Mouse (Mus musculus) ovary, adult 18-20 months (tissue): ENCODE results near the gene R3hcc1l.

Experiments used
- DNase-seq: peaks from one replicate; pipeline ENCODE4 v3.0.0; 2022; ENCODE audit warnings: low spot score, mixed read lengths

Gene R3hcc1l

GRCm38 (mm10) chr19:42558701-42559100 is 40.1 kb downstream of the R3hcc1l start:
- DNase-seq = no peak

- DNase-seq = no peak
Measured at GRCm38 (mm10) chr19:42561991-42562390, 43.4 kb downstream of the R3hcc1l start.

GRCm38 (mm10) chr19:42562981-42563380 is 44.4 kb downstream of the R3hcc1l start:
- no peak for DNase-seq

GRCm38 (mm10) chr19:42563726-42564270 is 45.2 kb downstream of the R3hcc1l start:
- DNase-seq = no peak

- no peak for DNase-seq
Measured at GRCm38 (mm10) chr19:42566283-42567019, 47.9 kb downstream of the R3hcc1l start.

GRCm38 (mm10) chr19:42567020-42567419 is 48.5 kb downstream of the R3hcc1l start:
- DNase-seq = no peak

- DNase-seq = peak; percentile 64
Measured at GRCm38 (mm10) chr19:42569076-42569475, 50.5 kb downstream of the R3hcc1l start.

GRCm38 (mm10) chr19:42571291-42571690 is 52.7 kb downstream of the R3hcc1l start:
- DNase-seq = no peak

- no peak for DNase-seq
Measured at GRCm38 (mm10) chr19:42575317-42575716, 56.8 kb downstream of the R3hcc1l start.

GRCm38 (mm10) chr19:42576856-42577255 is 58.3 kb downstream of the R3hcc1l start:
- DNase-seq = no peak

- no peak for DNase-seq
Measured at GRCm38 (mm10) chr19:42578631-42579030, 60.1 kb downstream of the R3hcc1l start.

- DNase-seq = no peak
Measured at GRCm38 (mm10) chr19:42580701-42581100, 62.1 kb downstream of the R3hcc1l start.

GRCm38 (mm10) chr19:42582811-42583370 is 64.3 kb downstream of the R3hcc1l start:
- no peak for DNase-seq

GRCm38 (mm10) chr19:42583677-42584076 is 65.1 kb downstream of the R3hcc1l start:
- no peak for DNase-seq

GRCm38 (mm10) chr19:42584188-42584587 is 65.6 kb downstream of the R3hcc1l start:
- DNase-seq = no peak

- DNase-seq = no peak
Measured at GRCm38 (mm10) chr19:42587704-42588103, 69.1 kb downstream of the R3hcc1l start.

- no peak for DNase-seq
Measured at GRCm38 (mm10) chr19:42589246-42589645, 70.7 kb downstream of the R3hcc1l start.

GRCm38 (mm10) chr19:42591534-42591933 is 73.0 kb downstream of the R3hcc1l start:
- DNase-seq = no peak

- no peak for DNase-seq
Measured at GRCm38 (mm10) chr19:42593456-42593855, 74.9 kb downstream of the R3hcc1l start.

- no peak for DNase-seq
Measured at GRCm38 (mm10) chr19:42595066-42595465, 76.5 kb downstream of the R3hcc1l start.

- no peak for DNase-seq
Measured at GRCm38 (mm10) chr19:42597286-42597685, 78.7 kb downstream of the R3hcc1l start.

GRCm38 (mm10) chr19:42597896-42598295 is 79.3 kb downstream of the R3hcc1l start:
- DNase-seq = no peak

GRCm38 (mm10) chr19:42599891-42600290 is 81.3 kb downstream of the R3hcc1l start:
- no peak for DNase-seq
